Mouse (Mus musculus) adrenal gland, postnatal 25 days (tissue): ENCODE data around the gene Nova2. TPM values are rescaled to one million over a fixed set of nuclear protein-coding genes. Genes with fewer than 3 reads are reported as not detected.

ENCODE experiments used
- DNase-seq: peaks from one replicate; pipeline ENCODE4 v3.0.0; 2021; ENCODE audit warnings: mixed read lengths
- long read RNA-seq: library from polyadenylated mRNA; stranded (forward); transcript quantifications from one replicate; pipeline ENCODE4 v2.0.0, GENCODE M21; 2021
- total RNA-seq: library from RNA; stranded (reverse); gene quantifications from 2 replicates; pipeline ENCODE4 v1.2.3, GENCODE M21; 2021

The Nova2 gene
- 4.9 and 6.2 TPM in 2 replicates for total RNA-seq
- long read RNA-seq, partial matches to known transcripts, result 0 of 1 reads
- long read RNA-seq, other reads (novel, unspliced or antisense), result 1 of 1 reads

- peak; percentile 89 for DNase-seq
Observed at GRCm38 (mm10) chr7:18925162-18925938, at the start of gene Nova2. Nova2 (plus strand) TSS chr7:18925888.

GRCm38 (mm10) chr7:18878691-18879090, 47.0 kb upstream of the Nova2 start:
- DNase-seq, result no peak

GRCm38 (mm10) chr7:18883991-18884744, 41.5 kb upstream of the Nova2 start:
- no peak for DNase-seq

- DNase-seq, result no peak
Observed at GRCm38 (mm10) chr7:18884745-18885422, 40.8 kb upstream of the Nova2 start.

GRCm38 (mm10) chr7:18886963-18887362, 38.7 kb upstream of the Nova2 start:
- DNase-seq, result no peak

- DNase-seq, result no peak
Observed at GRCm38 (mm10) chr7:18890848-18891247, 34.8 kb upstream of the Nova2 start.

- DNase-seq, result peak; percentile 84
Observed at GRCm38 (mm10) chr7:18891872-18892599, 33.7 kb upstream of the Nova2 start.

GRCm38 (mm10) chr7:18893009-18893408, 32.7 kb upstream of the Nova2 start:
- no peak for DNase-seq

GRCm38 (mm10) chr7:18893651-18894430, 31.8 kb upstream of the Nova2 start:
- peak; percentile 78 for DNase-seq

GRCm38 (mm10) chr7:18896536-18896935, 29.2 kb upstream of the Nova2 start:
- DNase-seq, result peak; percentile 51

GRCm38 (mm10) chr7:18900513-18900912, 25.2 kb upstream of the Nova2 start:
- DNase-seq, result no peak

- DNase-seq, result no peak
Observed at GRCm38 (mm10) chr7:18902486-18902885, 23.2 kb upstream of the Nova2 start.

- no peak for DNase-seq
Observed at GRCm38 (mm10) chr7:18904971-18905370, 20.7 kb upstream of the Nova2 start.

GRCm38 (mm10) chr7:18909797-18910196, 15.9 kb upstream of the Nova2 start:
- DNase-seq, result no peak

- peak; percentile 92 for DNase-seq
Observed at GRCm38 (mm10) chr7:18910241-18910831, 15.4 kb upstream of the Nova2 start, which contains the start of gene Ccdc61. Ccdc61 (minus strand) TSS chr7:18910415.

GRCm38 (mm10) chr7:18916254-18916653, 9.4 kb upstream of the Nova2 start:
- no peak for DNase-seq

GRCm38 (mm10) chr7:18917931-18918330, 7.8 kb upstream of the Nova2 start:
- DNase-seq, result no peak

- DNase-seq, result peak; percentile 58
Observed at GRCm38 (mm10) chr7:18921069-18921468, 4.6 kb upstream of the Nova2 start.

GRCm38 (mm10) chr7:18922807-18923206, 2.9 kb upstream of the Nova2 start:
- no peak for DNase-seq

- no peak for DNase-seq
Observed at GRCm38 (mm10) chr7:18923267-18923666, 2.4 kb upstream of the Nova2 start.

- DNase-seq, result no peak
Observed at GRCm38 (mm10) chr7:18923711-18924191, 1.9 kb upstream of the Nova2 start.
